ENCODE assay signal across 24 mouse cellular contexts in the genomic region with DNA sequence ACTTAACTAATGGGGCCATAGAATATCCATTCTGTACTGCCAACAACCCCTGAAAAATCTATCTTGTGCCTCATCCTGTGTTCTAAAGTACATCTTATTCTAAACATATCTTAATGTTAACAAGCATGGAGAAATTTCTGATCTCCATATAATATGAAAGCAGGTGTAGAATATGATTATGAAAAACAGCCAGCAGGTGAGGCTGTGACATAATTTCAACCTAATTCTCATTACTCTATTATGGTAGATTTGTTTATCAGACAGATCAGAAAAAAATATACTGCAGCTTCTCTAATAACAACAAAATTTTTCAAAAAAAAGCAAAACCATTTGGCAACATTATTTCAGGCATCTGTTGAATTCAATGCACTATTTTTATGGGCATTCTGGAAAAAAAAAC.
"Had no signal": no experiment of that assay in that cellular context is flagged by ENCODE, and none has a peak within 500 bp of the region (broad histone marks: within the 10 kb centered on the region; RNA-seq: fewer than 3 reads in every experiment).

No protein-coding gene starts in this region.

- H3K9ac ChIP-seq: forebrain, postnatal 0 days; heart, embryonic 13.5 days; heart, embryonic 15.5 days; hindbrain, embryonic 13.5 days; hindbrain, embryonic 15.5 days; limb, embryonic 12.5 days; liver, embryonic 13.5 days; liver, embryonic 15.5 days had no signal

- H3K4me2 ChIP-seq: heart, embryonic 11.5 days; heart, embryonic 13.5 days; heart, embryonic 15.5 days; hindbrain, embryonic 13.5 days; hindbrain, embryonic 15.5 days; limb, embryonic 12.5 days; liver, embryonic 11.5 days; liver, embryonic 13.5 days; liver, embryonic 15.5 days had no signal

- ATAC-seq: forebrain, postnatal 0 days; hindbrain, postnatal 0 days had no signal

- H3K9me3 ChIP-seq: heart, embryonic 13.5 days; heart, embryonic 15.5 days; hindbrain, embryonic 13.5 days; hindbrain, embryonic 15.5 days; limb, embryonic 10.5 days; limb, embryonic 12.5 days; liver, embryonic 13.5 days; liver, embryonic 15.5 days had no signal

- H3K27ac ChIP-seq: heart, embryonic 13.5 days; heart, embryonic 15.5 days; hindbrain, embryonic 13.5 days; hindbrain, embryonic 15.5 days; hindbrain, postnatal 0 days; left cerebral cortex, adult 2 months; limb, embryonic 10.5 days; limb, embryonic 12.5 days; liver, embryonic 13.5 days; liver, embryonic 15.5 days had no signal

- DNase-seq: forebrain, postnatal 0 days; gastrocnemius, postnatal 10 days; gastrocnemius, postnatal 25 days; heart, adult 18-20 months; heart, postnatal 14 days; heart, postnatal 36 days; kidney, adult 11 months; kidney, adult 2 months; kidney, adult 9 months; kidney, postnatal 10 days; kidney, postnatal 25 days; kidney, postnatal 4 days; liver, embryonic 13.5 days had no signal

- H3K4me1 ChIP-seq: heart, embryonic 13.5 days; heart, embryonic 15.5 days; hindbrain, embryonic 13.5 days; hindbrain, embryonic 15.5 days; limb, embryonic 10.5 days; limb, embryonic 12.5 days; liver, embryonic 13.5 days; liver, embryonic 15.5 days had no signal

- H3K36me3 ChIP-seq: heart, embryonic 13.5 days; heart, embryonic 15.5 days; hindbrain, embryonic 13.5 days; hindbrain, embryonic 15.5 days; limb, embryonic 10.5 days; limb, embryonic 12.5 days; liver, embryonic 13.5 days; liver, embryonic 15.5 days had no signal

- H3K4me3 ChIP-seq: heart, embryonic 13.5 days; heart, embryonic 15.5 days; hindbrain, embryonic 13.5 days; hindbrain, embryonic 15.5 days; left cerebral cortex, adult 2 months; limb, embryonic 10.5 days; limb, embryonic 12.5 days; liver, embryonic 13.5 days; liver, embryonic 15.5 days had no signal

- H3K27me3 ChIP-seq: heart, embryonic 13.5 days; heart, embryonic 15.5 days; hindbrain, embryonic 13.5 days; hindbrain, embryonic 15.5 days; limb, embryonic 12.5 days; liver, embryonic 13.5 days; liver, embryonic 15.5 days had no signal
